Mouse (Mus musculus) frontal cortex, adult 2 months (tissue): ENCODE data around the gene Ptprh. TPM values are rescaled to one million over a fixed set of nuclear protein-coding genes. Genes with fewer than 3 reads are reported as not detected.

Experiments
- DNase-seq, 2 experiments: peaks; one replicate each; pipeline ENCODE4 v3.0.0; 2022; ENCODE audit warnings: low spot score in 1 of 2; ENCODE audit errors: extremely low spot score in 1 of 2
- polyA plus RNA-seq: library from polyadenylated mRNA; depleted of rRNA; stranded (reverse); fragments of >200 nt; gene quantifications from 2 replicates; pipeline ENCODE4 v1.2.3, GENCODE M21; 2012; rRNA removed

The Ptprh gene
- polyA plus RNA-seq, 1 experiment, result 1.00 TPM

DNA sequence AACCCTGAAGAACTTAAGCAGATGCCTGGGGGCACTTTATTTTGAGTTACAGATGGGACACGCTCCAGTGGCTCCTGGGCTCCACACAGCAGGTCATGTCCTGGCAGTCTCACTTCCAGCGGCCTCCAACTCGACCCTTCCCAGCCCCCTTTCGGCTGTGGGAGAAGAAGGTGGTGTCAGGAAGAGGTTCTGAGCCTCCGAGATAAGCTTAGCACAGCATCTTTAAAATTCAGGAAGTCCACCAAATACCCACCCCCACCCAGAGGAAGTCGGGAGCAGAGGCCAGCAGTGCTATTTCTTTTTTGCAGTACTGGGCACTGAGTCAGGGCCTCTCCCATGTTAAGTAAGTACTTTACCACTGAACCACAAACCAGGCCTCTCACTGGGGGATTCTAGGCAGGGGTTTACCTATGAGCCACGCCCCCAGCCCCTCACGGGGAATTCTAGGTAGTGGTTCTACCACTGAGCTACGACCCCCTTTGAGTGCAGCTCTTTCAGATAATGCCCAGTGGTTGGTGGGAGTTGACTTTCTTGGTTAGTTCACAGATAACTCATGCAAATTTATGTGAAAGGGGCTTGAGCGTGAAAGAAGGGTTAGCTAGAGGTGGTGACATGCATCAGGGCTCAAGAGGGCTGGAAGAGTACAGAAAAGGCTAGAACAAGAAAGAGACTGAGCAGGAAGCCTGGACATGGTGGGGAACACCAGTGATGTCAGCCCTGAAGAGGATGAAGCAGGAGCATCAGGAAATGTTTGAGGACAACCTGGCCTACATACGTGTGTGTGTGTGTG is 99.0 kb downstream of the Ptprh start:
- DNase-seq, result no peak

DNA sequence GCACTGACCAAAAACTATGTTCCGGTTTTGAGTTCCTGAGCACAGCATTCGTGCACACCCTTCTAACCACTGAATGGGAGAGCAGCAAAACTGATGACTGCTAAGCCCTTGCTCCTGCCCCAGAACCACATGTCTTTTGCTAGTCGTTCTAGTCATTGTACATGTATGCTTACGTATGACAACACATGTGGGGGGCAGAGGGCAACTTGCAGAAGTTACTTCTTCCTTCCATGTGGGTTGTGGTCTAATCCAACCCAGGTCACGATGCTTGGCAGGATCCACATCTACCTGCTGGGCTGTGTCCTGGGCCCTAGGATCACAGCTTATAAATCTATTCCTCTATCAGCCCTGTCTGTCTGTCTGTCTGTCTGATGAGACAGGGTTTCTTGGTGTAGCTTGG is 100.0 kb downstream of the Ptprh start:
- DNase-seq, result no peak

DNA sequence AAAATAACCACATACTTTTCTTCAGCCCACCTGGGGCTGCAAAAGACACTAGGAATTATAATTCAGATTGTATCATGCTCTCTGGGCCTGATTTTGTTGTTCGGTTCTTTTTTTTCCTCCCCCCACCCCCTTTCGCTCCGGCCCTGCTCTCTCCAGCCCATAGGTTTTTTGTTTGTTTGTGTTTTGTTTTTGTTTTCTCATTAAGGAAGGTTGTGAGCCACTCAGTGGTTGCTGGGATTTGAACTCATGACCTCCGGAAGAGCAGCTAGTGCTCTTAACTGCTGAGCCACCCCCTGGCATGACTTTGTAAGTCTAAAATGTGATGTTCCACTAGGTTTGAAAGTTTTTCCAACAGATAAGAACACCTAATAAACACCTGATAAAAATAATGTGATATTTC is 100.7 kb downstream of the Ptprh start:
- DNase-seq, result no peak

DNA sequence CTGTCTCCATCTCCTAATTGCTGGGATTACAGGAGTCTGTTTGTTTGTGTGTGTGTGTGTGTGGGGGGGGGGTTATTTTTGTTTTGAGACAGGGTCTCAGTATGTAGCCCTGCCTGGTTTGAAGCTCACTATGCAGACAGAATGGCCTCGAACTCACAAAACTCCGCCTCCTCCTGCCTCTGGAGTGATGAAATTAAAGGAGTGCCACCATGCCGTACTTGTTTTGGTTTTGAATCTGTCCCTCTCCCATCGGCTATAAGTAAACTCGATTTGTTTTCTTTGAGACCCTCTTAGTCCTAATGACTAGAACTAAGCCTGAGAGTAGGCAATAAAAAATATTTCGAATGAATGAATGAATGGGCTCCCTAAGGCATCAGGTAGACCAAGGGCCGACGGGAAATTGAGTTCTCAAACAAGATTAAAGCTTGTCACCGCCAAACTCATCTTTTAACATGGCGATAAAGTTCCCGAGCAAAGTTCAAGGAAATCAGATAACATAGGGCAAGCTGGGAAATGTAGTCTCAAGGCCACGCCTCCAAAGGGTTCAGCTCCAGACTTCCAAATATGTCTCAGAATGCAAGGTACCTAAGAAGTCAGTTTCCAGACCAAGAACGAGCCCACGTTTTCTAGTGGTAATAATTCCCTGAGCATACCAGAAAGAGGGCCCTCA is 101.3 kb downstream of the Ptprh start:
- DNase-seq, result peak; percentile 85 to 87

DNA sequence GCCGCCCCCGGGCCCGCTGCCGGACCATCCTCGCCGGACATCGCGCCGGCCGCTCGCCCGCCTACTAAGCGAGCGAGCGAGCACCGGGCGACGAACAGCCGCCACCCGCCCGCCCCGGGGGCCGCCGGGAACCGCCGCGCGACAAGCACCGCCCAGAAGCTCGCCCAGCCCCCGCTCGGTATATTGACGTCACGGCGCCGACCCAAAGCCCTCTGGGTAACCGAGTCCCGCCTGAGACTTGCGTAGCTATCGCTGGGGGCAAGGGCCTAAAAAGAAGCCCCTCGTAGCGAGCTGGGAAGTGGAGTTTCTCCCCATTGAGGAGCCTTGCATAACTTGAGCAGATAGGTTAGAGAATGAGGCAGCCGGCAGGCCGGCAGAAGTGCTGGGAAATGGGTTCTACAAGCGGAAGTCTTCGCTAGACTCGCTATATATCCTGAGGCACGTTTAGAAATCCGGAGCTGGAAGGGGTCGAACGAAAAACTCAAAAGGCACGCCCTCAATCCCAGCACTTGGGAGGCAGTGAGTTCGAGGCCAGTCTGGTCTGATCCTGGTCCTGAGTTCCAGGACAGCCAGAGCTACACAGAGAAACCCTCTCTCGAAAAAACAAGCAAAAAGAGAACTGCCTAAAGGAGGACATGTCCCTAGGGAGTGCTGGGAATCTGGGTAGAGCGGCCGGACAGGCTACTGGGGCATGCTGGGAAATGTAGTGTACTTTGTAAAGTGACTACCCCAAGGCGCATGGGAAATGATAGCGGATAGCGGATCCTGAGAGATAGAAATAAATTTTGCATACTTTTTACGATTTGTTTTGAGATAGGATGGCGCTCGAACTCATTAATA is 102.1 kb downstream of the Ptprh start, which contains the start of gene Ppp1r12c:
Gene Ppp1r12c (minus strand): TSS at position 123 of the 840 bp plus-strand sequence.
- peak; percentile 90 to 97 for DNase-seq

DNA sequence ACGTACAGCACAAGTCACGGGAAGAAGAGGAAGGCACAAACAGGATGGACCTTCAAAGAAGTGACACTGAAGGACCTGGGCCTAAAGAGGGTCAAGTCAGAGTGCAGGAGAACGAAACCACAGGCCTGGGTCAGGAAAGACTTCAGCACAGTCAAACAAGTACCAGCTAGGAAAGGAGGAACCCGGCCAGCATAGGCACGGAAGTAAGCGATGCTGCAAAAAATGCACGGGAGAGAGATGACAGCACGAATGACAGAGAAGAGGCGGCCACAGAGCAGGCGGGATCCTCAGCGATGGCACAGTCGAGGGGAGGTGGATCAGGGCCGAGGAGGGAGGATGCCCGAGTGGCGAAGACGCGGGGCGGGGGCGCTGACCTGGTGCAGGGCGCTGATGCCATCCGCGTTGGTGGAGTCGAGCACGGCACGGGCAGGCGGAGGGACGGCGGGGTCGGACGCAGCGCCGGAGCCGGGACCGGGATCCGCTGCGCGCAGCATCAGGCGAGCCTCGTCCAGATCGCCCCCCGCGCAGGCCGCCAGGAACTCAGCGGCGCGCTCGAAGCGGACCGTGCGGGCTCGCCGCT is 102.9 kb downstream of the Ptprh start:
- peak; percentile 34 to 48 for DNase-seq

DNA sequence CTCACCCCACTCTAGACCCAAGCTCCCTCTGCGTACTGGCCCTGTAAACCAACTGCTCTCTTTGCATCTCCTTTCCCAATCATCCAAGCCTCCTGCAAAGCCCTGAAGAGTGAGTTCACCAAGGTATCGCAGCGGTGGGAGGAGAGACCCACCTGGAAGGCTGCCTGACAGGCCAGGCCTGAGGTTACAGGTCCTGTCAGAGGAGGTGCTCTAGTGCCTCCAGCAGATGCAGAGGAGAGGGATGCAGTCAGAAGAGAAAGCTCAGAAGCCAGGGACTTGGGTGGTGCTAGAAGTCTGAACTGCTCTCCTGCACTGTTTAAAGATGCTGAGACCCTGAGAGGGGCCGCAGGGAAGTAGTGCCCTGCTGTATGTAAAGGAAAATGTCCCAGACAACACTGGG is 104.8 kb downstream of the Ptprh start:
- no peak for DNase-seq

Other genes with a start within 250 kb of the Ptprh start
- gene Gp6, start 206.3 kb downstream of the Ptprh start, polyA plus RNA-seq, result 0.02 TPM in 1 of 2 replicates, not detected in the other
- 29.2 and 33.6 TPM in 2 replicates for gene Rdh13, start 158.4 kb downstream of the Ptprh start, polyA plus RNA-seq
- 8.2 and 27.7 TPM in 2 replicates for gene Eps8l1, start 143.4 kb downstream of the Ptprh start, polyA plus RNA-seq
- 102 and 135 TPM in 2 replicates for gene Ppp1r12c, start 102.4 kb downstream of the Ptprh start, polyA plus RNA-seq
- 10.7 and 12.6 TPM in 2 replicates for gene Tnnt1, start 87.7 kb downstream of the Ptprh start, polyA plus RNA-seq
- gene Tnni3, start 79.8 kb downstream of the Ptprh start, polyA plus RNA-seq, result 8.3 and 12.1 TPM in 2 replicates
- 1.4 and 1.6 TPM in 2 replicates for gene Dnaaf3, start 71.6 kb downstream of the Ptprh start, polyA plus RNA-seq
- 185 and 235 TPM in 2 replicates for gene Syt5, start 56.5 kb downstream of the Ptprh start, polyA plus RNA-seq
- 37.9 and 45.7 TPM in 2 replicates for gene Tmem86b, start 27.4 kb upstream of the Ptprh start, polyA plus RNA-seq
- 128 and 129 TPM in 2 replicates for gene Ppp6r1, start 55.0 kb upstream of the Ptprh start, polyA plus RNA-seq
- gene Hspbp1, start 81.0 kb upstream of the Ptprh start, polyA plus RNA-seq, result 98.4 and 107 TPM in 2 replicates
- 244 and 251 TPM in 2 replicates for gene Brsk1, start 86.6 kb upstream of the Ptprh start, polyA plus RNA-seq
- gene Tmem150b, start 121.2 kb upstream of the Ptprh start, polyA plus RNA-seq, result 0.13 and 0.14 TPM in 2 replicates
- 74.3 and 83.4 TPM in 2 replicates for gene Kmt5c, start 136.1 kb upstream of the Ptprh start, polyA plus RNA-seq
- gene Cox6b2, start 149.1 kb upstream of the Ptprh start, polyA plus RNA-seq, result 16.1 and 19.8 TPM in 2 replicates
- 0.02 TPM in 1 of 2 replicates, not detected in the other for gene Fam71e2, start 167.3 kb upstream of the Ptprh start, polyA plus RNA-seq
- gene Il11, start 178.8 kb upstream of the Ptprh start, polyA plus RNA-seq, result 0.25 and 0.38 TPM in 2 replicates
- not detected in 2 replicates for gene Tmem190, start 178.9 kb upstream of the Ptprh start, polyA plus RNA-seq
- gene Tmem238, start 185.6 kb upstream of the Ptprh start, polyA plus RNA-seq, result 4.3 and 5.1 TPM in 2 replicates
- gene Rpl28, start 188.8 kb upstream of the Ptprh start, polyA plus RNA-seq, result 306 and 348 TPM in 2 replicates
- gene Ube2s, start 208.5 kb upstream of the Ptprh start, polyA plus RNA-seq, result 146 and 177 TPM in 2 replicates
- 149 and 155 TPM in 2 replicates for gene Shisa7, start 240.7 kb upstream of the Ptprh start, polyA plus RNA-seq